Mouse (Mus musculus): ENCODE data around the gene Creb5.

Creb5 gene

GRCm38 (mm10) chr6:53562586-53562985 lies 275.5 kb downstream of the Creb5 start:
- no peak for DNase-seq

- no peak for DNase-seq
Observed at GRCm38 (mm10) chr6:53563546-53564185, 276.6 kb downstream of the Creb5 start.

GRCm38 (mm10) chr6:53569436-53569835 lies 282.4 kb downstream of the Creb5 start:
- DNase-seq, result no peak

DNA sequence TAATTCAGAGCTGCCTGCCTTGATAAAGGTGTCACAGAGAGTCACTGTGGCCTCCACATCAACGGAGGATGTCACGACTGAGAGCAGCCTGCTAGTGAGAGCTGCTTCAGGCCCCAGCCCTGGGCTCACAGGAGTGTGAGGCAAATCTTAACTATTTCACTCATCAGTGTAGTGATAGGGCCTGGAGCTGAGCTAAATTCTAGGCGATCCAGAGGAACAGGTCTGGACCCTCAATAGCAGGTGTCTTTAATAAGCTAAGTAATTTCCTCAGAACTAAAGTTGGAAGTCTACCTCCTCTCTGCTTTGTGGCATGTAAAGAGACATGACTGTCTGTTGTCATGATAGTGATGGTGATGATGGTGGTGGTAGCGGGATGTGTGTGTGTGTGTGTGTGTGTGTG lies 283.8 kb downstream of the Creb5 start:
- no peak for DNase-seq

DNA sequence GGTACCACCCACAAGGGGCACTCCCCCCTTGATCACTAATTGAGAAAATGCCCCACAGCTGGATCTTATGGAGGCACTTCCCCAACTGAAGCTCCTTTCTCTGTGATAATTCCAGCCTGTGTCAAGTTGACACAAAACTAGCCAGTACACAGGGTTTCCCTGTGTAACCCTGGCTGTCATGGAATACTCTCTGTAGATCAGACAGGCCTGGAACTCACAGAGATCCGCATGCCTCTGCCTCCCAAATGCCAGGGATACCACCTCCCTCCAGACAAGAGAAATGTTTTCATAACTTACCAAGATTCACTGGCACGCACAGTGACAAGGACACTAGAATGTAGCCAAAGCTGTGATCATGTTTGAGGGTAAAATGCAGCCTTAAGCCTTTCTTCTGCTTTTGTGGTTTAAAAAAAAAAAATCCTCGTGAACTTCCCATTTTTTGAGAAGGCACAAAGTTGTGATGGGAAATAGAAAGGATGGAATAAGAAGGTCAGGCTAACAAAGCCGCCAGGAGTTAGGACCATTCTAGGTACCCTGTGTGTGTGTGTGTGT lies 284.6 kb downstream of the Creb5 start:
- no peak for DNase-seq

DNA sequence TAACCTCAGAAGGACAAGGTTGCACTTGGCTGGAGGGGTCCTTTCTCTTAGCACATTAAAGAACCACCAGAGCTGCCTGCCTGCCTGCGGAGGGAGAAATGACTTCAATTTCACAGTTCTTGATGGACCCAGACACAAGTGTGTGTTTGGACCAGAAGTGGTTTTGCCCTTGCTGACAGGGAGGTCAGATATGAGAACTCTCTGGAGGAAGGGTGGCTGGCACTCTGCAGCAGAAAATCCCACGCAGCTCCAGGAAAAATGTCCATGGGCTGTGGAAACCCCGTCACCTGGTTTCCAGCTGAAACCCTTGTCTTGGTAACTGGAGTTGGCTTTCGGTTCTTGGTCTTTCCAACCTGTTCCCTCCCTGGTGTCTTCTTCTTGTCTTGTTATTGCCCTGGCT lies 285.4 kb downstream of the Creb5 start:
- DNase-seq, result no peak

GRCm38 (mm10) chr6:53572979-53573710 lies 286.1 kb downstream of the Creb5 start:
- peak; percentile 92 for DNase-seq

- DNase-seq, result no peak
Observed at GRCm38 (mm10) chr6:53573711-53574065, 286.6 kb downstream of the Creb5 start.

DNA sequence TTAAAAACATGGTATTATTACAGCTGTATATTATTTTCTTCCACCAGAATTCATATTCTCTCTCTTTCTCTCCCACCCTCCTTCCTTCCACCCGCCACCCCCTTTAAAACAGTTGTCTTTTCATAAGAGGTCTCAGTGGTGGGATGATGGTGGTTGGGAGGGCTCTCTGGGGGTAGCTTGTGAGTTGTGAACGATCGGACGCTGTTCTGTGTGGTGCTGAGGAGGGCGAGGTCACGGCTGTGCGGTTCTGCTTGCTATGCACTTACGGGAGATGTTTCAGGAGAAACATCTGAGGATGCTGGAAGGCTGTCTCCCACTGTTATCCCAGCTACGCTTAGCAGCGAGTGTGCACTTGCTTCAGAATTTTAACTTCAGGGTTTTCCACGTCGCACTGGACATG lies 287.0 kb downstream of the Creb5 start:
- DNase-seq, result no peak

DNA sequence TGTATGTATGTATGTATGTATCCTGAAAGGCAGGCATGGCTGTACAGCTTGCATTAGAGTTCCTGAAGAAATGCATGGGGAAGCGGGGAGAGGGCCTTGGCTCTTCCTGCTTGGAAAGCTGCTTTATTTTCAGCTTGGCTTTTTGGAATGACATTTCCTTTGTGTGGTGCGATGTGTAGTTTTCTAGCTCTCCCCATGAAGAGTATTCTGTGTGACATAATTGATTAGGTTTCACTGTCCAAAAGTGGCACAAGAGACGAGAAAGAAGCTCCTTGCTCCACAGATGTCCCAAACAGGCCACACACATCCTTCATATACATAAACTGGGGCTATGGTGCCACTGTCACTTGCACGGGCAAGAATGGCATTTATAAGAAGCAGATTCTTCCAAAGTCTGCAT lies 288.1 kb downstream of the Creb5 start:
- DNase-seq, result no peak

DNA sequence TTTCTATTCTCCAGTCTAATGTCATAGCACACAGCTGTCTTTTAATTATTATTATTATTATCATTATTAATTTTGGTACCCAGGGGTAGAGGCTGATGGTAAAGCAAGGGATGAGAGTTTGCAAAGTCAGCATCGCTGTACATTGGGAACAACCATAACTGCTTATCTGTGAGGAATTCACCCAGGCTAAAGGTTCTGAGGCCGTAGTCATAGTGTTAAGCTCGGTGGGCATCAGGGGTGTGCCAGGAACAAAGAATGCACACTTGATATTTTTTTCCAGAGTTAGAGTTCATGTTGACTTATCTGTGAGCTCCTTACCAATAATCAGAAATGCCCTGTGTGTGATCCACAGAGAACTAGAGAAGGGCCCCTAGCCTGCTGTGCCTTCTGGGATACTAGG lies 288.8 kb downstream of the Creb5 start:
- no peak for DNase-seq

DNA sequence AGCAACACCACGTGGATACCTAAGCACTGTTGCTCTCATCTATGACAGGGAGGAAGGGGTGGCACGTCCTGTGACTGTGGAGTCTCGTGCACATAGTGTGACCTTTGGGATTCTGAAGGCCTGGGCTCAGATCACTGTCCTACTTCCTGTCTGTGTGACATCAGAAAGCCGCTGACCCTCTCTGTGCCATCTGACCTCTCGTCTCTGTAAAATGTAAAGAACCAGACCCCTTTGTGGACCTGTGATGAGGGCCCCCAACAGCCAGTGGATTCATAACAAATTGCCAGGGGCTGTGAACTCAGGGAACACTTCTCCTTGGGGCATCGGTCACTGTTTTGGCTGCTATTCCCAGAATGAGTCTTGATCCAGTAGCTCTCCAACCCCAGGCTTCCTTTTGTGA lies 289.8 kb downstream of the Creb5 start:
- DNase-seq, result no peak

GRCm38 (mm10) chr6:53577776-53578175 lies 290.7 kb downstream of the Creb5 start:
- DNase-seq, result no peak

- no peak for DNase-seq
Observed at GRCm38 (mm10) chr6:53580346-53580745, 293.3 kb downstream of the Creb5 start.

DNA sequence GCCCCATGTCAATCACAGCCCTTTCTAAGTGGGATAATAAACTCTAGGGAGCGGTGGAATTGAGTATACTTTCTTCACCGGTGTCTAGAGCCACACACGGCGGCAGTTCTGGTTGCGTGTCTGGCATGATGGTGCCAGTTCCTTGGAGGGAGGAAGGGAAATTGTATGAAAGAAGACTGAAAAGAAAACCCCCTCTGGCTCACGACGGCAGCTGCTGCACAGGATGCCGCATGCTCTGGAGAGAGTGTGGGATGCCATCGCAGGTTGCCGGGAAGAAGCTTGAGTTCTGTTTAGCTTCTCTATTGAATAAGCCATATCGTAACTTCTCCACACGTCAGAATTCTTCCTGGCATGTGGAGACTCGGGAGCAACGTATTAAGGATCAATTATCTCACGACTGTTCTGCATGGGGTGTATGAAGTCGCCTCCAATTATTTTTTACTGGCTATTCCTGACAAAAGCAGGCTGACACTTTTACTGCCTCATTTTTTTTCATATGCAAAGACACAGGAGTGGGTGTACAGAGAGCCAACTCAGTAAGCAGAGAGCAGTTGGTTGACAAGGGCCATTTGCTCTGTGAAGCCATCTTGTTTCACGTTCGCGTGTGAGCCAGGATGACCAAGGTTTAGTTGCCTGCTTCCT lies 296.3 kb downstream of the Creb5 start:
- DNase-seq, result no peak

DNA sequence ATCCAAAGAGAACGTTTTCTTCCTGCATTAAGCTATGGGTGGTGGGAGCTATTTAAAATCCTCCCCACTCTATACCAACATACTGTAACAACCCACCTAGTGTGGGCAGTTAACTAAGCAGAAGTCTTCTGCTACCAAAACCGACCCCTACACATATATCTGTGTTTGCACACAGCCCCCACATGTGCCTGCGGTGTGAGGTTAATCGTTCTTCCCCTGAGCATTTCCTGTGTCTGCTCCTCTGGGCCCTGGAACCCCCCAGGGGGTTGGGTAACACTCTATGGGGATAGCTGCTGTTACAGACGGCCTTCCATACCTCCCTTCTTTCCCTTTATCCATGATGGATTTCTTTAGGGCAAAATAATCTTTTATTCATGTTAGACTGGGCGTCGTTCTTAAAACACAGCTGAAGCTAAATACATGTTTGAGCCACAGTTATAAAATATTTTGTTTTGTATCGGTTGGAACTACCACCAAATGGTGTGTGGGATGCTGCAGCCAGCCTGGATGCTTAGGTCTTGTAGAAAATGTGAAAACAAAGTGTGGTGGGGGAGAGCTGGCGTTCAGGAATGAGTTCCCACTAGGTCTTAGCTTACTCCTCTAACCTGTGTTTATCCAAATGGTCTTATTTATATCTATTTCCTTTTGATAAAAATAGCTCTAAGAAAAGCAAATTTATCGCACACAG lies 297.8 kb downstream of the Creb5 start:
- peak; percentile 59 for DNase-seq

DNA sequence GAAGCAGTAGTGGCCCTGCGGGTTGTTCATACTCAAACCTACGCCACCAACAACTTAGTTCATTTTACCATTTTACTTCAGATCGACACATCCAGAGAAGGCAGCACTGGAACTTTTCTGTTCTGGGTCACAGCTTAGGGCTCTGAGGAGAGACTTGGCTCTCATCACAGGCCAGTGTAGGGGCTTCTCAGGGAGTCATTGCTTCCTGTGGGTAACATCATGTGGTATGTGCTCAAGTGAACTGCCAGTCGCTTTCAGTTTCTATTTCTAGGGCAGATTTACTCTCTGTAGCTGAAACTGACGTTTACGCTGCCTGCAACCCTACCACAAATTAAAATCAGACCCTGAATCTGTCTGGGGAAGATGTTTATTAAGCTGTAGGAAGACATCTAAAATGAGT lies 302.7 kb downstream of the Creb5 start:
- no peak for DNase-seq

- no peak for DNase-seq
Observed at GRCm38 (mm10) chr6:53592230-53592629, 305.2 kb downstream of the Creb5 start.

GRCm38 (mm10) chr6:53593603-53594002 lies 306.5 kb downstream of the Creb5 start:
- DNase-seq, result no peak

- DNase-seq, result no peak
Observed at GRCm38 (mm10) chr6:53594316-53594715, 307.2 kb downstream of the Creb5 start.

- no peak for DNase-seq
Observed at GRCm38 (mm10) chr6:53596402-53596801, 309.3 kb downstream of the Creb5 start.

GRCm38 (mm10) chr6:53603041-53603440 lies 316.0 kb downstream of the Creb5 start:
- no peak for DNase-seq

DNA sequence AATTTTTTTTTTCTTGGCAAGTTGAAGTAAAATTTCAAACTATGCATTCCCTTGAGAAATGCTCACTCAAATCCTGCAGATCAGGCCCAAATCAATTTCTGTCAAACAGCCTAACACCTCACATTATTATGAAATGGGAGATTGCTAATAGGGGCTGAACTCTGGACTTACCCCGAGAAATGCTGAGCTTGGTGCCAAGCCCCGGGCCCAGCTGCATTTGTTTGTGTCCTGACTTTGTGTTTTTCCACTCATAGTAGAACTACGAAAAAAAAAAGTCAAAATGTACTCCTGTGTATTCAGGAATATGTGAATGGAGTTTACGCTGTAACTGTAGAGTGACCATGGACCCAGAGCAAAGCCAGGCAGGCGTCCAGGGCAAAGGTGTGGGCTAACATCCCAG lies 316.6 kb downstream of the Creb5 start:
- no peak for DNase-seq

Data from layer of hippocampus, adult 9-11 months (tissue).